Mouse (Mus musculus): Measurements from ENCODE around the gene Limd2.

DNA sequence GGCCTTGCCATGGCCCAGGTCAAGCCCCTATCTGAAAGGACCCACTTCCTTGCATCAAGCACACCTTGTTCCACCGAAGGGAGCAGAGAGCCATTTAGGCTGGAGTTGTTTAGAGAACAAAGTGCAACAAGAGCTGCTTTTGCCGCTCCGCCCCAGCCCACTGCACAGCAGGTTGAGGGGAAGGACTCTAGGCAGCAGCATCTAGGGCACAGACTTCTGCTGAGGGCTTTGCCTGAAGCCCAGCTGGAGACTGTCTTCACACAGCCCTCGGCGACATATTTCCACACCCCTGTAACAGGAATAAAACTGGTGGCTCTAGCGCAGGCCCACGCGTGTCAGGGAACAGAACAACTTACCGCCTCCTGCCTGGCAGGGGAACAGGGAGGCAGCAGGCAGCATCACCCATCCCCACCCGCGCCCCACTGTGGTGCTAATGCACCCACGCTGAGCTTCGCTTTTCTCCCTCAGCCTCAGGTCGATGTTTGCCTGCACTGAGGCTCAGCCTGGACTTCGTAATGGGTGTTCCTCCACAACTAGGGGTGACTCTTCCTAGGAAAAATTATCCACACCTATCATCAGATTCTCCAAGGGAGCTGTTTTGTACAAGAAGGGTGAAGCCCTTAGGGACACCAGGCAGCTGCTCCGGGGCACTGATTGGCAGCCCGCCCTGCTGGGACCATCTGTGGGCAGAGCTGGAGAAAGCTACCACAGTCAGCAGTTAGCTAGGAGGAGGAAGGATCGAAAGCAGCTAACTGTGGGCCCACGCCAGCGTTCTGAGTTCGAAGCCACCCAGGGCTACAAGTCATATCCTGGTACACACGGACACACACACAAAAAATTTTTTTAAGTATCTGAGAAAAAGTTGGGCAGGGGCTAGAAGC, at the start of gene Limd2, which contains the start of gene Gm10840:
- TF ChIP-seq GATA1 (IDR thresholded peaks at IDR 0.05; ENCODE audit: borderline replicate concordance, low read length) (no peak), FLI1 (IDR thresholded peaks at IDR 0.05; ENCODE audit: low read length) (no peak)

Measured in megakaryocyte, embryonic 14.5 days (primary cell).